Mouse (Mus musculus) CH12.LX (cell line): ENCODE measurements around the gene C1qtnf5. TPM values are rescaled to one million over a fixed set of nuclear protein-coding genes. Genes with fewer than 3 reads are reported as not detected.
A peak's percentile ranks its signal among the peaks of the same experiment; 100 is the strongest.

Source experiments
- DNase-seq: peaks from one replicate; pipeline ENCODE4 v3.0.0-alpha.2; 2013; ENCODE audit errors: extremely low read depth
- H3K27ac ChIP-seq: 2 replicates; pipeline ENCODE4 v1.5.1; 2012; ENCODE audit warnings: low read depth, mild to moderate bottlenecking, control low read depth, moderate library complexity; ENCODE audit not compliant: insufficient read depth
- H3K27me3 ChIP-seq: replicated peaks from 2 replicates; pipeline ENCODE3; 2012; ENCODE audit warnings: inconsistent platforms
- H3K36me3 ChIP-seq, 2 experiments: replicated peaks in 1 of 2; 2 replicates each; pipeline versions ENCODE3 to v1.6.1; 2012; ENCODE audit warnings: inconsistent platforms in 1 of 2, low read length in 1 of 2, mild to moderate bottlenecking in 1 of 2, mixed read lengths in 1 of 2, moderate library complexity in 1 of 2; ENCODE audit not compliant: control insufficient read depth in 1 of 2, insufficient read depth in 1 of 2
- H3K4me1 ChIP-seq, 2 experiments: 2 replicates each; pipeline ENCODE4 v1.6.1; 2012; ENCODE audit warnings: inconsistent platforms in 1 of 2, moderate library complexity in 1 of 2; ENCODE audit not compliant: insufficient read depth in 2 of 2, control insufficient read depth in 1 of 2
- H3K4me2 ChIP-seq: 2 replicates; pipeline ENCODE4 v1.6.1; 2012; ENCODE audit warnings: low read depth, mild to moderate bottlenecking, control low read depth; ENCODE audit not compliant: poor library complexity, insufficient read depth, severe bottlenecking
- H3K4me3 ChIP-seq, 3 experiments: fragments of 150-350 bp in 1 of 3; sonication (generic) in 1 of 3; replicated peaks in 1 of 3; 2 replicates each; pipeline versions ENCODE3 to v1.5.1; 2011 to 2012; ENCODE audit warnings: low read depth in 2 of 3, low read length in 2 of 3, mild to moderate bottlenecking in 2 of 3, moderate library complexity in 2 of 3, control low read depth in 1 of 3, improper control_type of control experiment in 1 of 3, inconsistent platforms in 1 of 3, mixed read lengths in 1 of 3; ENCODE audit not compliant: poor library complexity in 1 of 3
- H3K79me2 ChIP-seq: replicated peaks from 2 replicates; pipeline ENCODE4 v1.6.1; 2012; ENCODE audit warnings: mild to moderate bottlenecking, moderate library complexity; ENCODE audit not compliant: control insufficient read depth, poor library complexity, insufficient read depth, severe bottlenecking; ENCODE audit errors: extremely low read depth
- H3K9ac ChIP-seq: 2 replicates; pipeline ENCODE4 v1.6.1; 2012; ENCODE audit warnings: low read depth, mild to moderate bottlenecking, control low read depth, moderate library complexity; ENCODE audit not compliant: insufficient read depth
- H3K9me3 ChIP-seq: replicated peaks from 2 replicates; pipeline ENCODE3; 2012; ENCODE audit warnings: low read length, inconsistent platforms, mixed read lengths
- BHLHE40 ChIP-seq: IDR thresholded peaks from 2 replicates; pipeline ENCODE4 v1.6.1; 2011; ENCODE audit warnings: mild to moderate bottlenecking, low read depth, low read length, improper control_type of control experiment
- CHD2 ChIP-seq: IDR thresholded peaks from 2 replicates; pipeline ENCODE4 v1.6.1; 2011; ENCODE audit warnings: low read length, improper control_type of control experiment
- CTCF ChIP-seq, 2 experiments: IDR thresholded peaks in 1 of 2; conservative IDR thresholded peaks in 1 of 2; 2 replicates each; pipeline ENCODE4 v1.5.1; 2011 to 2012; ENCODE audit warnings: low read depth in 2 of 2, low read length in 2 of 2, improper control_type of control experiment in 1 of 2, inconsistent platforms in 1 of 2, mild to moderate bottlenecking in 1 of 2, moderate library complexity in 1 of 2
- EP300 ChIP-seq: IDR thresholded peaks from 2 replicates; pipeline ENCODE4 v1.6.1; 2011; ENCODE audit warnings: low read length, improper control_type of control experiment
- HCFC1 ChIP-seq: IDR thresholded peaks from 2 replicates; pipeline ENCODE4 v1.6.1; 2012; ENCODE audit warnings: low read depth, mild to moderate bottlenecking, inconsistent platforms, low read length, improper control_type of control experiment
- MAFK ChIP-seq: IDR thresholded peaks from 2 replicates; pipeline ENCODE4 v1.6.1; 2011; ENCODE audit warnings: low read length, improper control_type of control experiment; ENCODE audit not compliant: insufficient replicate concordance
- MEF2A ChIP-seq: IDR thresholded peaks from 2 replicates; pipeline ENCODE4 v1.6.1; 2014; ENCODE audit warnings: low read depth, mild to moderate bottlenecking, inconsistent platforms, low read length, improper control_type of control experiment, borderline replicate concordance
- MXI1 ChIP-seq: IDR thresholded peaks from 2 replicates; pipeline ENCODE4 v1.6.1; 2011; ENCODE audit warnings: mild to moderate bottlenecking, low read depth, low read length, improper control_type of control experiment
- POLR2AphosphoS2 ChIP-seq: IDR thresholded peaks from 2 replicates; pipeline ENCODE4 v1.6.1; 2011; ENCODE audit warnings: low read depth, low read length, improper control_type of control experiment
- RAD21 ChIP-seq: IDR thresholded peaks from 2 replicates; pipeline ENCODE4 v1.6.1; 2011; ENCODE audit warnings: low read depth, mild to moderate bottlenecking, low read length, improper control_type of control experiment, moderate library complexity
- SMC3 ChIP-seq: IDR thresholded peaks from 2 replicates; pipeline ENCODE4 v1.6.1; 2011; ENCODE audit warnings: low read depth, low read length, improper control_type of control experiment
- TCF12 ChIP-seq: IDR thresholded peaks from 2 replicates; pipeline ENCODE4 v1.6.1; 2014; ENCODE audit warnings: low read depth, mild to moderate bottlenecking, inconsistent platforms, low read length, improper control_type of control experiment
- UBTF ChIP-seq: IDR thresholded peaks from 2 replicates; pipeline ENCODE4 v1.6.1; 2012; ENCODE audit warnings: low read depth, mild to moderate bottlenecking, inconsistent platforms, low read length, improper control_type of control experiment, moderate library complexity
- ZC3H11A ChIP-seq: IDR thresholded peaks from 2 replicates; pipeline ENCODE4 v1.6.1; 2012; ENCODE audit warnings: low read depth, mild to moderate bottlenecking, inconsistent platforms, low read length, improper control_type of control experiment
- ZNF384 ChIP-seq: IDR thresholded peaks from 2 replicates; pipeline ENCODE4 v1.6.1; 2012; ENCODE audit warnings: low read depth, low read length, improper control_type of control experiment, inconsistent platforms
- dilution Hi-C: fragments of 300-500 bp; cut with MboI; formaldehyde crosslinking; loops from 2 replicates; pipeline ENCODE4 v1.14.3; 2020; ENCODE audit warnings: low sequenced_read_pairs; ENCODE audit not compliant: extremely low pct_unique_long_range_greater_than_20kb, extremely low pct_ligation_motif_present
- in situ Hi-C: fragments of 300-500 bp; cut with MboI; formaldehyde crosslinking; loops from 3 replicates; pipeline ENCODE4 v1.14.3; 2019; ENCODE audit warnings: low sequenced_read_pairs, low pct_ligation_motif_present, low pct_unique_long_range_greater_than_20kb, mixed read lengths
- polyA plus RNA-seq: library from polyadenylated mRNA; unstranded; fragments of >175 nt; gene quantifications from 2 replicates; pipeline ENCODE4 v1.2.1, GENCODE M21; 2012; ENCODE audit warnings: low read depth; ENCODE audit not compliant: insufficient read length
- total RNA-seq, 2 experiments: library from RNA; depleted of rRNA; stranded (reverse); fragments of 300-350 nt in 1 of 2; fragments of >200 nt in 1 of 2; gene quantifications; 2 replicates each; pipeline ENCODE4 v1.2.3; 2012 to 2014

The C1qtnf5 gene
- total and polyA plus RNA-seq, 3 experiments = not detected

DNA sequence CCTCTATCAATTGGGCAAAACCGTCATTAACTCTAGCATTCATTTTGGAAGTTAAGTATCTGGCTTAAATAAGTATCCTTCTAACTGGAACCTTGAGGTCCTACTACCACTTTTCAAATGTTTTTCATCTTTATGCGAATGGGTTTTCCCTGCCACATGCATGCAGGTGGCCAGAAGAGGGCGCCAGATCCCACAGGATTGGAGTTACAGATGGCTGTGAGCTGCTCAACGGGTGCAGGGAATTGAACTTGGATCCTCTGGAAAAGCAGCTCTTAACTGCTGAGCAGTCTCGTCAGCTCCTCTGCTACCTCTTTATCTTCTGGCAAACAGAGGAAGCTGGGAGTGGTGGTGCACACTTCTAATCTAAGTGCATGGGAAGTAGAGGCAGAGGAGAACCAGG, 12.0 kb downstream of the C1qtnf5 start:
- dilution Hi-C loops = no loop called here
- TF ChIP-seq CHD2 (no peak), MXI1 (no peak), ZC3H11A (no peak), EP300 (no peak), SMC3 (peak; percentile 30; the same call in 1 of the 2 replicates), MAFK (no peak), POLR2AphosphoS2 (no peak), MEF2A (no peak), CTCF (conservative IDR thresholded peaks at IDR 0.05 in 1 of 2, IDR thresholded peaks at IDR 0.05 in 1 of 2; ENCODE audit: low read depth in 2 of 2, low read length in 2 of 2) (peak; percentile 70), RAD21 (peak; percentile 48), UBTF (no peak), ZNF384 (peak; percentile 32; the same call in 1 of the 2 replicates), TCF12 (no peak)
- H3K9ac ChIP-seq = no peak overlapping the region
- DNase-seq = peak; percentile 55
- H3K4me1 ChIP-seq = peaks cover 9 to 45% of the 10 kb centered on the region in 2 experiments; a peak in 3 of 4 replicates
- H3K27ac ChIP-seq = no peak overlapping the region
- H3K9me3 ChIP-seq = no peaks in the 10 kb centered on the region
- in situ Hi-C loops = no loop called here
- no peak overlapping the region for H3K4me2 ChIP-seq
- H3K4me3 ChIP-seq = no peak overlapping the region
- H3K27me3 ChIP-seq = no peaks in the 10 kb centered on the region
- no peaks in the 10 kb centered on the region; the same call in 1 of the 2 replicates for H3K79me2 ChIP-seq
- no peaks in the 10 kb centered on the region for H3K36me3 ChIP-seq

GRCm38 (mm10) chr9:44119948-44120465, 13.0 kb downstream of the C1qtnf5 start:
- no peak overlapping the region for H3K4me3 ChIP-seq
- H3K9me3 ChIP-seq = no peaks in the 10 kb centered on the region
- H3K9ac ChIP-seq = no peak overlapping the region
- peaks cover 7 to 37% of the 10 kb centered on the region in 2 experiments; a peak in 3 of 4 replicates for H3K4me1 ChIP-seq
- DNase-seq = no peak
- H3K27ac ChIP-seq = no peak overlapping the region
- no peaks in the 10 kb centered on the region for H3K36me3 ChIP-seq
- H3K4me2 ChIP-seq = no peak overlapping the region
- no peaks in the 10 kb centered on the region for H3K27me3 ChIP-seq
- H3K79me2 ChIP-seq = no peaks in the 10 kb centered on the region
- dilution Hi-C loops (no loop called here), in situ Hi-C loops (loop anchor here (10.0 kb wide), 1 partner anchor 145 kb away; the partner anchor contains the start of gene Nlrx1)
- 0 out of 2 replicates have a peak, but pooled peaks have one; percentile 12 for TF ChIP-seq BHLHE40
- no peak for TF ChIP-seq HCFC1
